Mouse (Mus musculus) limb, embryonic 14.5 days (tissue): ENCODE measurements around the gene Llgl1. TPM values are rescaled to one million over a fixed set of nuclear protein-coding genes. Genes with fewer than 3 reads are reported as not detected.

ENCODE experiments used
- ATAC-seq: fragments of 200-750 bp; cut with Nextera tagmentation; 2 replicates; pipeline ENCODE4 v1.8.0; 2017; ENCODE audit warnings: low read depth, moderate number of reproducible peaks, moderate TSS enrichment; ENCODE audit not compliant: low FRiP score
- DNase-seq: peaks from one replicate; pipeline ENCODE4 v3.0.0-alpha.2; 2015; ENCODE audit warnings: low spot score
- H3K27ac ChIP-seq: fragments of 300-500 bp; sonication (generic); replicated peaks from 2 replicates; pipeline ENCODE4 v1.5.1; 2014; ENCODE audit warnings: low read depth, mild to moderate bottlenecking, low read length, moderate library complexity, mixed read lengths
- H3K27me3 ChIP-seq: fragments of 300-500 bp; sonication (generic); 2 replicates; pipeline ENCODE4 v1.6.1; 2014; ENCODE audit warnings: low read length, mixed read lengths; ENCODE audit not compliant: control insufficient read depth, insufficient read depth
- H3K36me3 ChIP-seq: fragments of 300-500 bp; sonication (generic); 2 replicates; pipeline ENCODE4 v1.6.1; 2014; ENCODE audit warnings: mild to moderate bottlenecking, low read length, moderate library complexity, mixed read lengths; ENCODE audit not compliant: control insufficient read depth, insufficient read depth
- H3K4me1 ChIP-seq: fragments of 300-500 bp; sonication (generic); 2 replicates; pipeline ENCODE4 v1.6.1; 2014; ENCODE audit warnings: antibody characterized with exemption, low read length, mixed read lengths; ENCODE audit not compliant: control insufficient read depth, insufficient read depth
- H3K4me2 ChIP-seq: fragments of 300-500 bp; sonication (generic); replicated peaks from 2 replicates; pipeline ENCODE4 v1.6.1; 2014; ENCODE audit warnings: low read depth, mild to moderate bottlenecking, low read length, moderate library complexity; ENCODE audit not compliant: severe bottlenecking
- H3K4me3 ChIP-seq: fragments of 300-500 bp; sonication (generic); replicated peaks from 2 replicates; pipeline ENCODE4 v1.5.1; 2014; ENCODE audit warnings: low read length
- H3K9ac ChIP-seq: fragments of 300-500 bp; sonication (generic); 2 replicates; pipeline ENCODE4 v1.6.1; 2014; ENCODE audit warnings: mild to moderate bottlenecking, low read depth, low read length, moderate library complexity; ENCODE audit not compliant: severe bottlenecking
- H3K9me3 ChIP-seq: fragments of 300-500 bp; sonication (generic); 2 replicates; pipeline ENCODE4 v1.6.1; 2016; ENCODE audit warnings: low read length; ENCODE audit not compliant: control insufficient read depth
- POLR2A ChIP-seq: fragments of 200-500 bp; IDR thresholded peaks from 2 replicates; pipeline ENCODE4 v1.8.0; 2012; ENCODE audit warnings: inconsistent platforms, mild to moderate bottlenecking, moderate library complexity, borderline replicate concordance; ENCODE audit not compliant: insufficient read depth, insufficient read length; ENCODE audit errors: extremely low read depth
- WGBS: fragments of 180-500 bp; shearing (Covaris S2); extraction: QIAGEN DNeasy Blood & Tissue Kit; methylation state at CpG from one replicate; pipeline ENCODE4 v1.1.7; 2014; 5-methylcytosine and 5-hydroxymethylcytosine counted together
- polyA plus RNA-seq, 2 experiments: library from polyadenylated mRNA; depleted of rRNA in 1 of 2; stranded (reverse) in 1 of 2; unstranded in 1 of 2; fragments of >200 nt; fragmentation: Nextera tagmentation in 1 of 2; extraction: Ambion mirVana in 1 of 2; gene quantifications; 2 replicates each; pipeline versions ENCODE4 v1.2.1 to v1.2.3; 2012 to 2014

Gene Llgl1
- polyA plus RNA-seq, 2 experiments = 61.6 to 97.9 TPM

- no peak overlapping the region for H3K27ac ChIP-seq
- H3K36me3 ChIP-seq = peaks cover 25% of the 10 kb centered on the region
- no peak overlapping the region for H3K4me3 ChIP-seq
- 73% methylated on average over 2 of the region's 2 CpGs for WGBS
- no peak for TF ChIP-seq POLR2A
- no peak overlapping the region for H3K4me2 ChIP-seq
- no peaks in the 10 kb centered on the region for H3K27me3 ChIP-seq
- H3K9me3 ChIP-seq = no peaks in the 10 kb centered on the region
- DNase-seq (no peak), ATAC-seq (no peak)
- peaks cover 1% of the 10 kb centered on the region; the same call in 1 of the 2 replicates for H3K4me1 ChIP-seq
- no peak overlapping the region for H3K9ac ChIP-seq
These were observed 34.7 kb downstream of the Llgl1 start for GRCm38 (mm10) chr11:60734206-60734605.

GRCm38 (mm10) chr11:60735191-60735590 lies 35.7 kb downstream of the Llgl1 start:
- no peak for TF ChIP-seq POLR2A
- 86% methylated on average over 5 of the region's 5 CpGs for WGBS
- H3K36me3 ChIP-seq = peaks cover 32% of the 10 kb centered on the region
- no peak overlapping the region for H3K4me3 ChIP-seq
- H3K27me3 ChIP-seq = no peaks in the 10 kb centered on the region
- H3K9ac ChIP-seq = no peak overlapping the region
- H3K4me2 ChIP-seq = no peak overlapping the region
- H3K9me3 ChIP-seq = no peaks in the 10 kb centered on the region
- H3K27ac ChIP-seq = no peak overlapping the region
- H3K4me1 ChIP-seq = no peaks in the 10 kb centered on the region
- ATAC-seq = no peak
- no peak for DNase-seq

GRCm38 (mm10) chr11:60736491-60736890 lies 37.0 kb downstream of the Llgl1 start:
- ATAC-seq (no peak), DNase-seq (no peak)
- Histone ChIP-seq H3K4me1 (no peaks in the 10 kb centered on the region), H3K4me3 (no peak overlapping the region), H3K9ac (no peak overlapping the region), H3K9me3 (no peaks in the 10 kb centered on the region), H3K27me3 (no peaks in the 10 kb centered on the region), H3K27ac (no peak overlapping the region), H3K36me3 (peaks cover 27% of the 10 kb centered on the region), H3K4me2 (no peak overlapping the region)
- no peak for TF ChIP-seq POLR2A
- WGBS = 80% methylated on average over 3 of the region's 3 CpGs

- DNase-seq = no peak
- no peak for ATAC-seq
- TF ChIP-seq POLR2A = no peak
- no peak overlapping the region for H3K4me3 ChIP-seq
- H3K4me1 ChIP-seq = no peaks in the 10 kb centered on the region
- H3K9ac ChIP-seq = no peak overlapping the region
- H3K27ac ChIP-seq = no peak overlapping the region
- no peaks in the 10 kb centered on the region for H3K27me3 ChIP-seq
- peaks cover 28% of the 10 kb centered on the region for H3K36me3 ChIP-seq
- H3K9me3 ChIP-seq = no peaks in the 10 kb centered on the region
- H3K4me2 ChIP-seq = no peak overlapping the region
These were observed 37.9 kb downstream of the Llgl1 start for GRCm38 (mm10) chr11:60737450-60737849.

- peaks cover 54% of the 10 kb centered on the region for H3K36me3 ChIP-seq
- no peaks in the 10 kb centered on the region for H3K9me3 ChIP-seq
- no peak overlapping the region for H3K9ac ChIP-seq
- H3K4me1 ChIP-seq = no peaks in the 10 kb centered on the region
- H3K4me2 ChIP-seq = no peak overlapping the region
- TF ChIP-seq POLR2A = no peak
- DNase-seq = no peak
- H3K27ac ChIP-seq = no peak overlapping the region
- H3K27me3 ChIP-seq = no peaks in the 10 kb centered on the region
- WGBS = 84% methylated on average over 3 of the region's 3 CpGs
- H3K4me3 ChIP-seq = no peak overlapping the region
- no peak for ATAC-seq
These were observed 40.8 kb downstream of the Llgl1 start for GRCm38 (mm10) chr11:60740321-60740720.

DNA sequence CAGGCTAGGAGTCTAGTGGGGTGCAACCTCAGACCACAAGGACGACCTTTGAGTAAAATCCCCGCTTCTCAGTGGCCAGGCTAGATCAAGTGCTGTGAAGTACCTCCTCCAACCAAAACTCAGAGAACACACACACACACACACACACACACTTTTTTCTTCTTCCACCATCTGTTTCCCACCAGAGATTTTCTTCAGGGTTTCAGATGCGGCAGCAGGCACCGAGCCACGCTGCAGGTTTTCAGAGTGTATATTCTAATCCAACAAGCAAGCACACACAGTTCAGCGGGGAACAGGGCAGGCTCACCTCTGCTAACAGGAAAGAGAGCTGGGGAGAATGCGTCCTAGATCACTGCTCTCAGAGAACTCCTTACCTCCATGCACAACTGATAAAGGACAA lies 56.0 kb downstream of the Llgl1 start:
- Histone ChIP-seq H3K27ac (no peak overlapping the region), H3K4me2 (no peak overlapping the region), H3K4me3 (no peak overlapping the region), H3K27me3 (no peaks in the 10 kb centered on the region), H3K4me1 (no peaks in the 10 kb centered on the region), H3K9ac (no peak overlapping the region), H3K9me3 (no peaks in the 10 kb centered on the region), H3K36me3 (peaks cover 87% of the 10 kb centered on the region)
- no peak for TF ChIP-seq POLR2A
- no peak for ATAC-seq
- 95% methylated on average over 7 of the region's 7 CpGs for WGBS
- DNase-seq = no peak
